Mouse (Mus musculus): ENCODE data around the gene Lig4.

GRCm38 (mm10) chr8:9959919-9960318 lies 17.6 kb downstream of the Lig4 start:
- no peak for TF ChIP-seq GATA1 (IDR thresholded peaks at IDR 0.05; ENCODE audit: low read length)
- no peak for TF ChIP-seq TAL1 (IDR thresholded peaks at IDR 0.05; ENCODE audit: low read length)

Data from erythroblast, embryonic 14.5 days (primary cell).